Mouse (Mus musculus) central nervous system, embryonic 11.5 days (tissue): ENCODE data around the gene Olfr822. TPM values are rescaled to one million over a fixed set of nuclear protein-coding genes. Genes with fewer than 3 reads are reported as not detected.

Source experiments
- polyA plus RNA-seq: library from polyadenylated mRNA; depleted of rRNA; stranded (reverse); fragments of >200 nt; gene quantifications from 2 replicates; pipeline ENCODE4 v1.2.3, GENCODE M21; 2012; rRNA removed

Gene Olfr822
- polyA plus RNA-seq = not detected in 2 replicates

DNA sequence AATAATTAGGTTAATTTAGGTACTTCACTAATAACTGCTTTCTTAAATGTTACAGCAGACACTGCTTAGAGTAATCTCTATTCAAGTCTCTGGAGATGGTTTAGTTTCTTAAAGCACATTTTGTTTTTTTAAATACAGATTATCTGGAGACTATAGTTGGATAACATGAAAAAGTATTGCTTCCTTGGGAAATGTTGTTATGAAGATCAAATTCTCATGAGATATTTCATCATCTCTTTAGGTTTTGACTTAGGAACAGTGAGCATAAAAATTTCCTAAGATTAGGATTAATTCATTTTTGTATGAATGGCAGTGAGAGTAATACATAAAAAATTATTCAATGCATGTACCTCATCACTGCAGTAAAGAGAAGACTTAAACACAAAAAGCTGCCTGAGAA is at the start of gene Olfr822:
Olfr822 (plus strand) TSS at position 301 of the 400 bp plus-strand sequence.

DNA sequence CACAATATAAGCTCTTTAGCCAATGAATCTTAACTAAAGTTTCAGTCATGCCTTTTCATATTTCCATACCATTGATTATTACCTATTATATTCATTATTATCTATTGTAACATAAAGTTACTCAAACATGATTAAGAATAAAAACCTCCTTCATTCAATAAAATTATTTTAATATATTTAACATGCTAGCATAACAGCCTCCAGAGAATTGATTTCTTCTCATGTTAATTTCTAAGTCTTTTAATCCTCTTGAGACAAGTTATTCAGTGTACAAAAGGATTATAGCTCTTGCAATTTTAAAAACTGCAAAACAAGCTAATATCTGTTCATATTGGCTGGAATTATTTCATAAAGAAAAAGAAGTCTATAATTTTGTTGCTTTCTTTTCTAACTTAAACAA is 41.0 kb upstream of the Olfr822 start, which contains the start of gene Olfr821:
Olfr821 (plus strand) TSS at position 301 of the 400 bp plus-strand sequence.

GRCm38 (mm10) chr10:130115283-130115682 is 44.3 kb downstream of the Olfr822 start, which contains the start of gene Olfr823:
TSS of gene Olfr823 (minus strand) at chr10:130115383.

Other genes starting within 250 kb of the Olfr822 start
- not detected in 2 replicates for gene Olfr812, start 225.1 kb upstream of the Olfr822 start, polyA plus RNA-seq
- not detected in 2 replicates for gene Olfr813, start 215.8 kb upstream of the Olfr822 start, polyA plus RNA-seq
- gene Olfr814, start 191.4 kb upstream of the Olfr822 start, polyA plus RNA-seq = not detected in 2 replicates
- gene Olfr815, start 165.3 kb upstream of the Olfr822 start, polyA plus RNA-seq = not detected in 2 replicates
- not detected in 2 replicates for gene Olfr816, start 155.6 kb upstream of the Olfr822 start, polyA plus RNA-seq
- not detected in 2 replicates for gene Olfr818, start 122.1 kb upstream of the Olfr822 start, polyA plus RNA-seq
- gene Olfr819, start 103.9 kb upstream of the Olfr822 start, polyA plus RNA-seq = not detected in 2 replicates
- not detected in 2 replicates for gene Olfr247, start 95.1 kb upstream of the Olfr822 start, polyA plus RNA-seq
- not detected in 2 replicates for gene Gm10310, start 86.1 kb upstream of the Olfr822 start, polyA plus RNA-seq
- not detected in 2 replicates for gene Olfr820, start 58.6 kb upstream of the Olfr822 start, polyA plus RNA-seq
- not detected in 2 replicates for gene Olfr821, start 40.9 kb upstream of the Olfr822 start, polyA plus RNA-seq
- not detected in 2 replicates for gene Olfr823, start 44.2 kb downstream of the Olfr822 start, polyA plus RNA-seq
- gene Olfr824, start 58.8 kb downstream of the Olfr822 start, polyA plus RNA-seq = not detected in 2 replicates
- gene Olfr825, start 95.6 kb downstream of the Olfr822 start, polyA plus RNA-seq = not detected in 2 replicates
- gene Olfr826, start 113.0 kb downstream of the Olfr822 start, polyA plus RNA-seq = not detected in 2 replicates
- not detected in 2 replicates for gene Olfr827, start 143.2 kb downstream of the Olfr822 start, polyA plus RNA-seq
- 4.0 and 6.9 TPM in 2 replicates for gene Neurod4, start 209.0 kb downstream of the Olfr822 start, polyA plus RNA-seq